In genomic region chr16:89889890-89890462, GRCm38 (mm10) we compare ENCODE assay signal across 12 mouse cellular contexts.
DNase-seq lines count a peak whose midpoint lies in the region; ATAC-seq and TF ChIP-seq lines count a peak whose summit lies in the region.
"Had no signal": no experiment of that assay in that cellular context is flagged by ENCODE, and none has a peak within 500 bp of the region (broad histone marks: within the 10 kb centered on the region; RNA-seq: fewer than 3 reads in every experiment).

No protein-coding gene starts in this region.

- peak; percentile 59; the same call in 1 of the 2 replicates for ATAC-seq in heart, embryonic 12.5 days (ENCODE audit: insufficient number of reproducible peaks, low FRiP score)
- 0 out of 2 replicates have a peak, but pooled peaks have one; percentile 33 for ATAC-seq in neural tube, embryonic 14.5 days (ENCODE audit: low read depth)
- peak; percentile 62 for ATAC-seq in hindbrain, postnatal 0 days

- no peaks in the 10 kb centered on the region; the same call in 1 of the 2 replicates for H3K9me3 ChIP-seq in heart, embryonic 12.5 days (replicated peaks)
- no peaks in the 10 kb centered on the region for H3K9me3 ChIP-seq in neural tube, embryonic 14.5 days (ENCODE audit: control insufficient read depth, low read length)
- 0 out of 2 replicates have a peak, but pooled peaks cover 3% of the 10 kb centered on the region for H3K9me3 ChIP-seq in hindbrain, postnatal 0 days (ENCODE audit: low read length)

- H3K27me3 ChIP-seq in heart, embryonic 12.5 days (replicated peaks), result no peaks in the 10 kb centered on the region
- H3K27me3 ChIP-seq in neural tube, embryonic 14.5 days (ENCODE audit: control insufficient read depth, insufficient read depth, low read length), result no peaks in the 10 kb centered on the region
- no peaks in the 10 kb centered on the region for H3K27me3 ChIP-seq in hindbrain, postnatal 0 days (ENCODE audit: insufficient read depth, low read length)

- H3K4me3 ChIP-seq in heart, embryonic 12.5 days, result no peak overlapping the region
- no peak overlapping the region for H3K4me3 ChIP-seq in neural tube, embryonic 14.5 days (ENCODE audit: low read depth, low read length)
- no peak overlapping the region for H3K4me3 ChIP-seq in hindbrain, postnatal 0 days (ENCODE audit: low read length)
- H3K4me3 ChIP-seq in olfactory bulb, adult 2 months (ENCODE audit: insufficient read depth, low read depth, low read length), result peak overlapping the region; percentile 17
- H3K4me3 ChIP-seq: myocyte had no signal

- no peak for TF ChIP-seq POLR2A in olfactory bulb, adult 2 months (IDR thresholded peaks at IDR 0.05; ENCODE audit: insufficient read depth, low read depth, low read length)

- 0 out of 2 replicates have a peak, but pooled peaks cover 3% of the 10 kb centered on the region for H3K36me3 ChIP-seq in heart, embryonic 12.5 days
- no peaks in the 10 kb centered on the region for H3K36me3 ChIP-seq in neural tube, embryonic 14.5 days (ENCODE audit: control insufficient read depth, insufficient read depth, low read length)
- H3K36me3 ChIP-seq in hindbrain, postnatal 0 days (ENCODE audit: insufficient read depth, low read length), result no peaks in the 10 kb centered on the region

- no peak overlapping the region for H3K9ac ChIP-seq in heart, embryonic 12.5 days
- H3K9ac ChIP-seq in neural tube, embryonic 14.5 days (replicated peaks; ENCODE audit: low read depth, low read length), result no peak overlapping the region
- no peak overlapping the region for H3K9ac ChIP-seq in hindbrain, postnatal 0 days (replicated peaks; ENCODE audit: low read length)

- no peak overlapping the region for H3K4me2 ChIP-seq in heart, embryonic 12.5 days
- no peak overlapping the region for H3K4me2 ChIP-seq in neural tube, embryonic 14.5 days (ENCODE audit: low read depth, low read length)
- peak overlapping the region; percentile 1; the same call in 1 of the 2 replicates for H3K4me2 ChIP-seq in hindbrain, postnatal 0 days (ENCODE audit: low read depth, low read length)

- 49% methylated on average over 10 of the region's 10 CpGs for WGBS in heart, embryonic 12.5 days
- 66% methylated on average over 10 of the region's 10 CpGs for WGBS in neural tube, embryonic 14.5 days
- WGBS in hindbrain, postnatal 0 days, result 62% methylated on average over 10 of the region's 10 CpGs
- 13% methylated on average over 10 of the region's 10 CpGs for WGBS in olfactory bulb, adult 2 months

- no peak for DNase-seq in heart, postnatal 14 days
- DNase-seq in neural tube, embryonic 10.5 days (ENCODE audit: extremely low spot score, low spot score), result no peak
- peak; percentile 50 for DNase-seq in hindbrain, postnatal 0 days (ENCODE audit: low spot score)
- DNase-seq in lung, adult 18-20 months, result no peak
- DNase-seq in urinary bladder, adult 18-20 months (ENCODE audit: low spot score in 2 of 2), result no peak
- DNase-seq: heart, postnatal 36 days; right cerebral cortex, postnatal 14 days had no signal

- peaks cover 18% of the 10 kb centered on the region for H3K4me1 ChIP-seq in heart, embryonic 12.5 days (replicated peaks)
- H3K4me1 ChIP-seq in neural tube, embryonic 14.5 days (ENCODE audit: control insufficient read depth, insufficient read depth, low read length), result peaks cover 10% of the 10 kb centered on the region
- peaks cover 9% of the 10 kb centered on the region; the same call in 1 of the 2 replicates for H3K4me1 ChIP-seq in hindbrain, postnatal 0 days (ENCODE audit: insufficient read depth, low read length)
- H3K4me1 ChIP-seq in olfactory bulb, adult 2 months (ENCODE audit: control insufficient read depth, insufficient read depth, low read length), result peaks cover 55% of the 10 kb centered on the region

- intact Hi-C loops in heart, postnatal 14 days (cut with DNase I), result no loop called here

- no peak for TF ChIP-seq CTCF in hindbrain, postnatal 0 days (IDR thresholded peaks at IDR 0.05; ENCODE audit: low read depth)
- TF ChIP-seq CTCF in olfactory bulb, adult 2 months (IDR thresholded peaks at IDR 0.05; ENCODE audit: insufficient read depth, low read depth, low read length), result no peak

- no peak overlapping the region for H3K27ac ChIP-seq in heart, embryonic 12.5 days (ENCODE audit: poor library complexity, severe bottlenecking)
- no peak overlapping the region for H3K27ac ChIP-seq in neural tube, embryonic 14.5 days (ENCODE audit: low read depth, low read length)
- peak overlapping the region; percentile 36; the same call in 1 of the 2 replicates for H3K27ac ChIP-seq in hindbrain, postnatal 0 days
- H3K27ac ChIP-seq in olfactory bulb, adult 2 months (ENCODE audit: insufficient read depth, low read depth, low read length), result peak overlapping the region; percentile 98
- H3K27ac ChIP-seq: stomach, postnatal 0 days had no signal

Comparison
In these comparisons a context has a peak if more than half of its experiments do, and no peak if none do; other contexts are left out.
1. H3K27ac ChIP-seq: peak in hindbrain, postnatal 0 days (single experiment) and olfactory bulb, adult 2 months (single experiment); none in heart, embryonic 12.5 days (single experiment) and neural tube, embryonic 14.5 days (single experiment).
2. Peak in every context shown above with its lines, with median percentiles within 50 percentile points of each other: ATAC-seq.